Mouse (Mus musculus): ENCODE data around the gene Gpc6.

DNA sequence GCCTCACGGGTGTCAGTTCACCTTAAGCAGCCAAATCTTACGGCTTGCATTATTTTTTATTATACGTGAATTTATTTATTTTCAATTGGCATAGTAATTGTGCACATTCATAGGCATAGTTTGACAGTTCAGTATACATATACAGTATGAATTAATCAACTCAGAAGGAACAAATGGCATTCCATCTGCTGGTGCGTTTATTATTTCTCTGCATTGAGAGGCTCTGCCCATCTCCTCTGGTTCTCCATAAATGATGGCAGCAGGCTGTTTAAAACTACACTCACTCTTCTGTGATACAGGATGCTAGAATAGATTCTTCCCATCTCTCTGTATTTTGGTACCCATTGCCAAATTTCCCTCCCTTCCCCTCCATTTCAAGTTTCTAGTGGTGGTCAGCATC is 16.7 kb downstream of the Gpc6 start:
- TF ChIP-seq CTCF (IDR thresholded peaks at IDR 0.05 in 2 of 3, conservative IDR thresholded peaks at IDR 0.05 in 1 of 3; ENCODE audit: control insufficient read depth in 1 of 3, insufficient read depth in 1 of 3, low read depth in 2 of 3, low read length in 3 of 3, poor library complexity in 1 of 3, severe bottlenecking in 1 of 3) (no peak), NELFE (IDR thresholded peaks at IDR 0.05; ENCODE audit: low read depth, low read length) (no peak), MAFK (IDR thresholded peaks at IDR 0.05; ENCODE audit: borderline replicate concordance, low read depth, low read length) (no peak), MAX (IDR thresholded peaks at IDR 0.05; ENCODE audit: low read length) (no peak), POLR2A (IDR thresholded peaks at IDR 0.05; ENCODE audit: control insufficient read depth in 1 of 2, insufficient read depth in 1 of 2, low read depth in 1 of 2, low read length in 2 of 2, poor library complexity in 1 of 2) (no peak), TBP (IDR thresholded peaks at IDR 0.05; ENCODE audit: low read depth, low read length) (no peak), RAD21 (IDR thresholded peaks at IDR 0.05; ENCODE audit: low read depth, low read length) (no peak), POLR2AphosphoS2 (IDR thresholded peaks at IDR 0.05; ENCODE audit: low read length) (no peak), E2F4 (IDR thresholded peaks at IDR 0.05; ENCODE audit: borderline replicate concordance, low read depth, low read length) (no peak), KAT2A (conservative IDR thresholded peaks at IDR 0.05; ENCODE audit: low read depth, low read length) (no peak), TCF12 (IDR thresholded peaks at IDR 0.05; ENCODE audit: low read depth, low read length) (no peak)
